Mouse (Mus musculus): ENCODE measurements around the gene Tlcd1.

Tlcd1 gene

DNA sequence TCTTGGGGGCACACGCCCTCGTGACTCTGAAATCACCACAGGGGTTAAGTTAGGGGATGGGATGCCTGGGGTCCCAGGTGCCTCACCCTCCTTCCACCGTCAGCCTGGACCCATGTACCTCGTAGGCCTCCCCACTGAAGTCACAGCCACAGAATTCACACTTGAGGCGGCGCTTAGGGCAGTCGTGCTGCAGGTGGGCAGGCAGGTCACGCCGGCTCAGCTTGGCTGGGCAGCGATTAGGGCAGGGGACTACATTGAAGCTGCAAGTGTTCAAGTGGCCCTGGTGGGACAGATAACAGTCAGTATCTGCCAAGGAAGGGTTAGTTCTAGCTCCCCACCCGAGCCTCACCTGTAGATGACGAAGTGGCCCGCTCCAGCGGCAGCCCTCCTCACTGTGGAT, 15.3 kb upstream of the Tlcd1 start:
- in situ Hi-C loops (cut with MseI, MboI): no loop called here

DNA sequence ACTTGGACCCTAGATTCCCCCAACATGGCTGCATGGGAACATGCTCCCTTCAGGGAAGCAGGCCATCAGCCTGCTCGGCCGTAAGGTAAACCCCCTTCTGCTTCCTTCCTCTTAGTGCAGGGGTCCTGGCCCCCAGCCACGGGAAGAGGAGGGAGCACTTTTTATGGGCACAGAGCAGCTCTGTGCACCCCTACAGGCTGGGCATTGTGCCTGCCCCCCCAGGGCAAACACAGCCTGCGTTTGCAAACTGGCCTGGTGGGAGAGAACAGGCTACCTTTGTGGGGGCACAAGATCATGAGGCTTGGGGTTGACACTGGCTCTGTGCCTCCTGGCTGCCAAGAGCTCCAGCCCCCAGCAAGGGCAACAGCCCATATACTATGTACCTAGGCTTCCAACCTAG, 14.5 kb upstream of the Tlcd1 start:
- in situ Hi-C loops (cut with MseI, MboI): no loop called here

DNA sequence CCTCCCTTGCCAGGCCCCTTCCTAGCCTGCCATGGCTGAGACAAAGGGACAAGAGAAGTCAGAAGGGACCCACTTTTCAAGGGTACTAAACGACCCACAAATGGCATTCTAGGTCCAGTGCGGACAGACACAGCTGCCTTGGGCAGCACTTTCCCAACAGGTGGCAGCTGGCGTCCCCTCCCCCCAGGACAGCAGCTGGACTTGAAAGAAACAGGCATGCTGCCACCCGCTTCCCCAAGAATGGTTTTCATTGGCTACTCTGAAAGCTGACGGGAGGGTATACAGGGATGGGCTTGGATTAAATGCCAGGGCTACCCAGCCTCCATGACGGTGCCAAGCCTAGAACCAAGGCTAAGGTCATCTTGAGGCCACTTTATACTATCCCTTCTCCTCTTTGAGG, 14.0 kb upstream of the Tlcd1 start:
- in situ Hi-C loops (cut with MseI, MboI): no loop called here

DNA sequence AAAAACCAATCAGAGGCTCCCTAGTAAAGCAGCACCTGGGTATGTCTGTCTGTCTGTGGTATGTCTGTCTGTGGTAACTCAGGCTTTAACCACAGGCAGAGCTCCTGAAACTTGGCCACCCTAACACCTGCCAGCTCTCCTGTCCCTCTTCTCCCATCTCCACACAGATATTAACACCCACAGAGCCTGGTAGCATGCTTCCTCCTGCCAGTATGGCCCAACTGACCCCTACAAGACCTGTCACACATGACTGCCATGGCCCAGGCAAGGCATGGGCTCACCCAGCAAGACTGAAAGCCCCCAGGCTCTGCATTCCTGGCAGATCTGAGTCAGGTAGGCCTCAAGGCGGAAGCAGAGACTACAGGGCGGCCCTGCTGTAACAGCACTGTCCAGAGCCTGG, 13.5 kb upstream of the Tlcd1 start:
- in situ Hi-C loops (cut with MseI, MboI): no loop called here

DNA sequence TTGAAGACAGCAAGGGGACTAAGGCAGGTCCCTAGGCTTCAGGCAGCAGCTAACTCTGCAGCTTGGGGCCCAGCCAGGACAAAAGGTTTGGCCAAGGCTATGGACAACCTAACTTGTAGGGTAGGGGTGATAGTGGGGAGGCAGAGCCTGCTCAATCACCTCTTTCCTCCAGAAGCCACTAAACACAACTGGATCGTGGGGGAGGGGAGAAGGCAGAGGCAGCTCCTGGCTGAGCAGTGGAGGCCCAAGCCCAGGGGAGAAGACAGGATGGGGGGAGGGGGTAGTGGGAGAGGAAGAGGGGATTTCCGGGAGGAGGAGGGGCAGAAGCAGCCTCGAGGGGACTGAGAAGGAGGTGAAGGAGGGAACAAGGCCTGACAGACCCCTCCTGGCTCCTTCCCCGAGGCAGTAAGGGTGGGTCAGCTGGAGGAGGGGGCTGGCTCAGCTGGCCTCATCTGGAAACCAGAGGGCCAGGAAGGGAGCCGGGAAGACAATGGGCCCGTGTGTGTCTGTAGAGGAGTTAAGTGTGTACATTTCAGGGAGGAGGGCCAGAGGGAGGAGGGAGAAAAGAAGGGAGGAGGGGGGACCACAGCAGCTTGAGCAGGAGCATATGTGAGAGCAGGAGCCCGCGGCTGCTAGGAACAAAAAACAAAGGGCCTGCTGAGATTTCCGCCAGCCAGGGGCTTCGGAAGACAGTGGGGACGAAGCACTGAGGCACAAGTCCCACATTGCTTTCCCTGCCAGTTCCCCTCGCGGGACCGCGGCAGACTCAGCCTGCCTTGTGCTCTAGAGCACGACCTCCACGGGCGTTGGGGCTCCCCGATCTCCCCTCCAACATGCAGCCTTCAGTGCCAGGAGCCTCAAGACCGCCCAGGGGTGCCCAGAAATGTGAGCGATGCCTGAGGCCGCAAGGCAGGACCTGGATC, 12.6 kb upstream of the Tlcd1 start:
- in situ Hi-C loops (cut with MseI, MboI): no loop called here

DNA sequence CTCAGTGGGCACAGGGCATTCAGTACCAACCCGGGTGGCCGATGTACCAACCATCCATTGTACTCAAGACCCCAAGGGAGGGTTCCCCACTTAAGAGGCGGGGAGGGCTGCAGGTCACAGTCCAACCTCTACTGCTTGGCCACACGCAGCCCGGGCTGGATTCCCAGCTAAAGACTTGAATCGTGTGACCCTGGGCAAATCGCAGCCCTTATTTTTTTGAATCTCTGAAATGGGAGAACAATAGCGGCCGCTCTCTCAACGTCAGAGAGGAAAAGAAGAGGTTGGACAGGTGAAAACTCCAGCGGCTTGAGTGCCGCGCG, 11.9 kb upstream of the Tlcd1 start:
- in situ Hi-C loops (cut with MseI, MboI): no loop called here

DNA sequence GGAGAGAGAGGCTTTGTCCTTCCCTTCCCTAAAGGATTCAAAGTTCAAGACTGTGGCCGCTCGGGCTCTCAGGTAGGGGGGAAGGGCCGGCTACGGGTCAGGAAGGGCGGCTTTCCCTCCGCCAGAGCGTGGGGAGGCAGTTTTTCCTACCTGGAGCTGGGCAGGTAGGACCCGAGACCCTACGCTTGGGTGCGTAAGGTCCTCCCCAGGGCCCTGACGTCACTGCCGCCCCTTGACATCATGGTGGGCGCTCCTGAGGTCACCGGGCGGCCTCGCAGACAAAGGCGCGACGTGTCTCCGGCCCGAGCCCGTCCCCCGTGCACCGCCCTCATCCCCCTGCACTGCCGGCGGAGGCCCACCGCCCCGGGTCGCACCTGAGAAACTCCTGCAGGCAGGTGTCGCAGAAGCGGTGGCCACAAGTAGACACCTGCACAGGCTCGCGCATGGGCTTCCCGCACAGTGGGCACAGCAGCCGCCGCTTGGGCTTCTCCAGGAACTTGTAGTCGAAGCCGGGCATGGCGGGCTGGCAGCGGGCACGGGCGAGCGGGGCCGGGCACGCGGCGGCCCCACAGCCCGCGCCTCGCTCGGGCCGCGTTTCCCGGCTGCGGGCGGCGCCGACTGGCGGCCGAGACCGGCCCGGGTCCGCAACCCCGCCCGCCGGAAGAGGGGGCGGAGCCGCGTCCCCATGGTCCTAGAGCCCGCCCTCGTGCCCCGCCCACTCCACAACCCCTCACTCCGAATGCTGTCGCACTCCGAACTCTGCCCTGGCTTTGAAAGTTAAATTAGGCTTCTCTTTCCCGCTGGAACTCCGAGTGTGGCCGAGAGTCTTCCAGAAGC, 11.4 kb upstream of the Tlcd1 start, which contains the start of gene Traf4:
Gene Traf4 (minus strand): TSS at position 666 of the 837 bp plus-strand sequence.
- in situ Hi-C loops (cut with MseI, MboI): no loop called here

DNA sequence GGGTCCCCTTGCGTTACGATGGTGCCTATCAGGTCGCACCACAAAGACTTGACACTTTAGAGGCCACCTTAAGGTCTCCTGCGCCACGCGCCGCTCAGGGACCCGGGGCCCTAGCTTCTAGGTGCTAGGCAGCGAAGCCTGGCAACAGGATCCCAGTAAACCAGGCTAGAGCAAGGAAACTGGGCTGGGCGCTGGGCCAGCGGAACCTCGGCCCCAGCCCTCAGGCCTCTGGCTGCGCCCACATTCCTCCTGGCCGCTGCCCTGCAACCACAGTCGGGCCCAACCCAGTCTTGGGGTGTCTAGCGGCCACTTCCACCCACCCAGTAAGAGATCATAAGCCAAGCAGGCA, 10.8 kb upstream of the Tlcd1 start:
- in situ Hi-C loops (cut with MseI, MboI): no loop called here

DNA sequence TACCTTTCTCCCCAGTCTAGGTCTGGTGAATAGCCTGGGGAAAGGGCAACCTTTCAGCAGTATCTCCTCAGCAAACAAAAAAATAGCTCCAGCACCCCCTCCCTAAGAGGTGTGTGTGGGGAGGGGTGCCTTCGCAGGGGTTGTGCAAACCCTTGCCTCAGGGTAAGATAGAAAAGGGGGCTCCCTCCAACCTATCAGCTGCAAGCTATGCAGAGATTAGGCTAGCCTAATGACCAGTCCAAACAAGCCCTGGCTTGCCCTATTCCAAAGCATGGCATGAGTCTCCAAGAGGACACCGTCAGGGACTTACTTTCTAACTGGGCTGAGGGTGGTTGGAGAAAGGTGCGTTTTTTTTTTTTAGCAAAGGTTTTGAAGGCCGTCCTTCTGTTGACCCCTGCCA, 10.3 kb upstream of the Tlcd1 start:
- in situ Hi-C loops (cut with MseI, MboI): no loop called here

DNA sequence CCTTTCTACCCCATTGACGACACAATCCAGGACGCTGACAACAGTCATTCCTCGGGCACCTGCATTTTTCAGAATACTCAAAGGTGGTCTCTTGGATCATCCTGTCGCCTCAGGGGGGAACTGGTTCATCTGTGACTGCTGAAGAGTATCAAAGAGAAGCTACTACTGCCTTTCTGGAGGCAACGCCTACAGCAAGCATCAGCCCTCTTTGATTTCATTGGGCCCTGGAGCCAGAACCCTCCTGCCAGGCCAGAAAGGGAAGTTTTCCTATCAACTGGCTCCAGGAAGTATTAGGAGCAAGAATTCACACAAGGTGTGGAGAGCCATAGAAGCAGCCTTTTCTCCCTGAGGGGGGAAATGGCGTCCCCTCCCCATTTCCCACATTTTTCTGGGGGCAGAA, 9.9 kb upstream of the Tlcd1 start:
- in situ Hi-C loops (cut with MseI, MboI): no loop called here

DNA sequence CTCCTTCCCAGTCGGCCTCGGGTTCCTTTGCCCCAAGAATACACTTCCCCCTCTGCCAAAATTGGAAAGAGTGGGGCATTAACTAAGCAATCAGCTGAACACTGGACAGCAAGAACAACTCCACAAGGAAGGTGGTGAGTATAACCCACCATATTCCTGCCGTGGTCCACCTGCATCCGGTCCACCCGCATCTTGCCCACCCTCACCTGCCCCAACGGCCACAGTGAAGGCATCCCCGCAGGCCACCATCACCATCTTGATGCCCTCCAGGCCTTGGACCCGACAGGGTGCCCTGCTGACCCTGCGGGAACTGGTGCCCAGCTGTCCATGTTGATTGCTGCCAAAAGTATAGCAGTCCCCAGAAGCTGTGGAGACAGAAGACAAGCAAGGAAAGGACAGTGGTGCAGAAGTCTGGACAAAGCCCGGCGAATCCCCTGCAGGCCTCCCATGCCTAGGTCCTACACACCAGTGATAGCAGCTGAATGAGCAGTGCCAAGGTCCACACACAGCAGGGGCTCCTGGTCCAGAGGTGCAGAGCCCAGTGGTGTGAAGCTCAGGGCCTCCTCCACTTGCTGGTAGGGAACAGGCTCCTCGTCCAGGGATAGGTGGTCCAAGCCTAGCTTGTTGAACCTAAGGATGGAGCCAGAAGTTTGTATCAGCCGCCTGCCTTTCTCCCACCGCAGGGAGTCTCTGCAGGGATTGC, 9.1 kb upstream of the Tlcd1 start:
- in situ Hi-C loops (cut with MseI, MboI): no loop called here

DNA sequence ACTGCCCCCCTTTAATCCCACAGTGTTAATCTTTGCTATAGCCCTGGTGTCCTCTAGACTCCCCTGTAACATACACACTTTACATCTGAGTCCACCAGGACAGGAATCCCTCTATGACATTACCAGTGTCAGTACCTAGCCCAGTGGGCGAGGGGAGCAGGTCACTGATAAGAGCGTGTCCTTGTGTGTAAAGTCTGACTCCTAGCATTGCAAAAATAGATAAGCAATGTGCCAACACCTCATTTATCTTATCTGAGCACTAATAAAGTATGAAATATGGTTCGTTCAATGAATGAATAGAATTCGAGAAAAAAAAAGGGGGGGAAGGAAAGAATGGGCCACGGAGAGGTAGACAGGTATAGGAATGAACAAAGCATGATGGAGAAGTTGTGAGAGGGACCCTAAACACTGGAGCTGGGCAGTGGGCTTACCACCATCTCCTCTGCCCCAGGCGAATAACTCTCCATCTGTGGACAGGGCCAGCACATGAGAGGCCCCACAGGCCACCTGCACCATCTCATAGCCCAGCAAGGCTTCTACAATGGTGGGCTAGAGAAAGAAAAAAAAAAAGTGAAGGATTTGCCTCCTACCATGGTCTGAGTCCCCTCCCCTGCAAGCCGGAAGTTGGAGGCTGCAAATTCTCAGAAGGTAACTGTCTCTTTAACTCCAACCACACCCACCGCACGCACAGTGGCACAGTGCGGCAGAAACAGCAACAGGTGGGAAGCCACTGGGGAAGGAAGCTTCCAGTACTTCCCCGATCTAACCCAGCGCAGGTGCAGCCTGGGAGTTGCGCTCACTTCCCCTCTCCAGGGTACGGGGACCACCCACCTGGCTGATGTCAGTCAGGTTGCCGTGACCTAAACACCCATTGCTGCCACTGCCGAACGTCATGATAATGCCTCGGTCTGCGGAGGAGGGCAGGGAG, 7.7 kb upstream of the Tlcd1 start:
- in situ Hi-C loops (cut with MseI, MboI): no loop called here

DNA sequence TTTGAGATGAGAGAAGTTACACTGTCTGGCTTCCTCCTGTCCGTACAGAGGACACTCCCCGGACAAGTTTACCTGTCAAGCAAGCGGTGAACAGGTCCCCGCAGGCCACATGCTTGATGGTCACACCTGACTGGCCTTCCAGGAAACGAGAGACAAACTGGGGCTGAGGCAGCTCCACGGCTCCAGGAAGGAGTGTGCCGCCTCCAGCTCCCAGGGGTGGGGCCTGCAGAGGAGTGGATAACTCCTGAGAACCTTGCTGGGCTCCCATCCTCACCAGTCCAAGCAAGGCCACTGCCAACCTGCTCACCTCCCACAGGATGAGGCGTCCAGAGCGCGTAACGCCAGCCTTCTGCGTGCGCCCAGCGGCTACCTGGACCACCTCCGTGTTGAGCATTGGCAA, 6.2 kb upstream of the Tlcd1 start:
- in situ Hi-C loops (cut with MseI, MboI): no loop called here

DNA sequence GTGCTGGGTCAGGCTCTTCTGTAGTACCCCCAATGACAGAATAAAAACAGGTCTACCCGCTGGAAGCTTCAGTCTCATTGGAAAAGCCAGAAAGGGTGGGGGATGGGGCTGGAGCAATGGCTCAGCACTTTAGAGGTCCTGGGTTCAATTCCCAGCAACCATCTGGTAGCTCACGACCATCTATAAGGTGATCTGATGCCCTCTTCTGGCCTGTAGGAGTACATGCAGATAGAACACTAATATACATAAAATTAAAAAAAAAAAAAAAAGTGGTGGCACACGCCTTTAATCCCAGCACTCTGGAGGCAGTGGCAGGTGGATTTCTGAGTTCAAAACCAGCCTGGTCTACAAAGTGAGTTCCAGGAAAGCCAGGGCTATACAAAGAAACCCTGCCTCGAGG, 5.2 kb upstream of the Tlcd1 start:
- in situ Hi-C loops (cut with MseI, MboI): no loop called here

DNA sequence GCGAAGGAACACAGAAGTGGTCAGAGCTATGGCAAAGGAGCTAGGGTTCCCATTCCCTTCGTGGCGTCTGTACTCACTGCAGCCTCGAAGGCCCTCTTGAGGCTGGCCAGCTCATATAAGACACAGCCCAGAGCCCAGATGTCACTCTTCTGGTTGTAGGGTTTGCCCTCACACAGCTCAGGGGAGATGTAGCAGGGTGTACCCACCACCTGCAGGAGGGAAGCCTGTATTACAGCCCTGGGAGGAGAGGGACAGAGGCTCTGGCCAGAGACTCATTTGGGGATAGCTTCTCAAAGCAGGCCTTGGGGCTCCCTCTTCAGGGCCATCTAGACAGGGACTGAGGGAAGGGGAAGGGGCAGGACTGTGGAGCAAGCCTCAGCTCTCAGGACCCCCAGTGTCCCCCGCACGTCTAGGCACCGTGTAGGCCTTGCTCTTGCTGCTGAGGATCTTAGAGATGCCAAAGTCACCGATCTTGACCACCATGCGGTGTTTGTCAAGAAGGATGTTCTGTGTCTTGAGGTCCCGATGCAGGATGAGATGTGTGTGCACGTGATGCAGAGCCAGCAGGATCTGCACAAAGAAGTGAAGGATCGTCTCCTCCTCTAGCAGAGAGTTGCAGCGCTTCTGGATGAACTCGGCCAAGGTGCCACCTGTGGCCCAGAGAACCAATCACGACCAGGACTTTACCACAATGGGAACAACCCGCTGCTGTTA, 4.3 kb upstream of the Tlcd1 start:
- in situ Hi-C loops (cut with MseI, MboI): no loop called here

DNA sequence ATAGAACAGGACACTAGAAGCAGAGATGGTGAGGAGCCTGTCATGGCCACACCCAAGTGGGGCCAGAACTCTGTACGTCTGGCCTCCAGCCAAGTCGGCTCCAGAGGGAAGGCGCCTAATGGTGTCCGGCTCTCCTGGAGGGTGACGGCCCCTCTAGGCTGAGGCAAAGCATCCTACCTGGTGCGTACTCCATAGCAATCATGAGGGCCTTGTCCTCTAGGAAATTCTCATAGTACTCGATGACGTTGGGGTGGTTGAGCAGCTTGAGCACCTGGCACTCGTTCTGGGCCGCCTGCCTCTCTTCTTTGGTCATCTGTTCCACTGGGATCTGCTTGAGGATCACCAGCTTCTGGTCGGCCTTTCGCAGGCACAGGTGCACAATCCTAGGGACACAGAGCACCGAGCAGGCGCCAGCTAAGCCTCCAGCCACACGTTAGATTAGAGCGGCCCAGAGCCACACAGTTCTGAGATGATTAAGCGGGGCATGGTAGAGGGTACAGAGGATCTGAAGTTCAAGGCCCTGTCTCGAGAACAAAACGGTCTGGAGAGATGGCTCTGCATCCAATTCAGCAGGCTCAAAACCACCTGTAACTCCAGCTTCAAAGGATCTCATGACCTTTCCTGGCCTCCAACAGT, 3.6 kb upstream of the Tlcd1 start:
- in situ Hi-C loops (cut with MseI, MboI): no loop called here

DNA sequence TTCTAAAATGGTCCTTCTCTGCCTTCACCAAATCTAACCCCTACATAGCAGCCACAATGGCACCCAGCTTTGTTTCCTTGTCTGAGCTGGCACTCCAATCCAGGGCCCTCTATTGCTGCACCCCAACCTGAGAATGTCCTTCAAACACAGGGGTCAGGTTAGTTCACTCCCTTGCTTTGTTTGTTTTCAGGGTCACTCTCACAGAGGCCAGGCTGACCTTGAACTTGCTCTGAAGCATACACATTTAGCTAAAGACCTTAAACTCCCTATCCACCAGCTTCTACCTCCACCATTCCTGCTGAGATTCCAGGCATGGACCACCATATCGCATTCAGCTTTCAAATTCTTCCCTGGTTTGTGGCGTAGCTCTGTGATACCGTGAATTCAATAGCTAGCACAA, 2.0 kb upstream of the Tlcd1 start:
- in situ Hi-C loops (cut with MseI, MboI): no loop called here

DNA sequence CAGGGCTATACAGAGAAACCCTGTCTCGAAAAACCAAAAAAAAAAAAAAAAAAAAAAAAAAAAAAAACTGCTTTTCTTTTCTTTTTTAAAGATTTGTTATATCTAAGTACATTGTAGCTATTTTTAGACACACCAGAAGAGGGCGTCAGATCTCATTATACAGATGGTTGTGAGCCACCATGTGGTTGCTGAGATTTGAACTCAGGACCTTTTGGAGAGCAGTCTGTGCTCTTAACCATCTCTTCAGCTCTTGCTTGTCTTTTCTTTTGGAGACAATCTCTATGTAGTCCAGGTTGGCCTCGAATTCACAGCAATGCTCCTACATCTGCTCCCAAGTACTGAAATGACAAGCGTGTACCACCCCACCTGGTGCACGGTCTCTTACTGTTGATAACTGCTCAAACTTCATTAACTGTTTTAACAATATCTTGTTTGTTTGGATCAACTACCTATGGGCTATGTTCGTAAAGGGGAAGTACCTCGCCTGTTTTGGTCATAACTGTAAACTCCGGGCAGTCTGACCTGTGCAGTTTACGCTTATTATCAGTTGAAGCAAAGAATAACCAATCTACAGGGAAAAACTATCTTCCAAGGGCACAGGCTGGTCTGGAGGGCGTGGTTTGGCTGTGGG, 625 bp upstream of the Tlcd1 start:
- in situ Hi-C loops (cut with MseI, MboI): no loop called here

DNA sequence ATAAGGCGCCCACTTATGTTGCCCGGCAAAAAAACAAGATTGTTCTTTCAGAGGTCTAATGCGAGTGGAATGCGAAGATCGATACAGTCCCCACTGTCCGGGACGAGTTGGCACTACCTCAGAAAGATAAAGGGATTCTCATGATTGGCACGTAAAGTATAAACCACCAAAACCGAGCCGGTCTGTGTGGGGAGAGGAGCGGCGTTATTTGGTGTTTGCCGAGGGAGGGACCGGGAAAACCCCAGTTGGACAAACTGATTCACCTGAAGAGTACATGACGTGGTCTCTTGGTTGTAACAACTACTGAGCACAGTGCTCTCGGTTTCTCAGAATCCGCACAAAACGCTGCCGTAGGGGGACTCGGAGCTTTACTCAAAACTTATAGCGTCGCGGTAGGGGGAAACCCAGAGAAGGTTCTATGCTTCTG, 407 bp downstream of the Tlcd1 start:
- in situ Hi-C loops (cut with MseI, MboI): no loop called here

DNA sequence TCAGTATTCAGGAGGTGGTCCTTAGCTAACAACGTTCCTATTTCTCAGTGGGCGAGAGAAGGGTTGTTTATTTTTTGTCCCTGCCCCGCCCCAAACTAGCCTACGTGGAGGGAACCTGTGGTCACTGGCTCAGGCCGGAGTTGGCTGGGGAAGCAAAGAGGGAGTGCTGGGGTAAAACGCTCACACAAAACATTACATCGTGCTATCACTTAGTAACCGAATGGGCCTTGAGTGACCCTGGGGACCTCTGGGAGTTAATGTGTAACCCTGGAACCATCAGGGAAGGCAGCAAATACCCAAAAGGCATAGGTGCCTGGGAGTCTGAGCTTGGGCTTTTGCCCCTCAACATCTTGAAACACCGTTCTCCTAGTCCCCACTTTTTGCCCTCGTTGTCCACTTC, 926 bp downstream of the Tlcd1 start:
- in situ Hi-C loops (cut with MseI, MboI): no loop called here
